Mouse (Mus musculus) stomach, postnatal 0 days (tissue): ENCODE measurements around the gene Pkd1.

ENCODE experiments used
- CTCF ChIP-seq: IDR thresholded peaks from 2 replicates; pipeline ENCODE4 v1.5.1; 2016; ENCODE audit warnings: antibody characterized with exemption, low read depth, mild to moderate bottlenecking, moderate library complexity
- EP300 ChIP-seq: optimal IDR thresholded peaks from 2 replicates; pipeline ENCODE3; 2016; ENCODE audit warnings: antibody characterized with exemption

- no peak for TF ChIP-seq EP300
- peak; percentile 53 for TF ChIP-seq CTCF
Observed at GRCm38 (mm10) chr17:24595126-24596072, 45.8 kb downstream of the Pkd1 start.
